Mouse (Mus musculus) kidney, postnatal 0 days (tissue): ENCODE measurements around the gene Pdgfc. TPM values are rescaled to one million over a fixed set of nuclear protein-coding genes. Genes with fewer than 3 reads are reported as not detected.

Experiments used
- ATAC-seq: fragments of 200-750 bp; cut with Nextera tagmentation; replicated peaks from 2 replicates; pipeline ENCODE4 v1.8.0; 2017; ENCODE audit warnings: low read depth, moderate number of reproducible peaks, moderate TSS enrichment, moderate library complexity; ENCODE audit not compliant: low FRiP score
- DNase-seq: peaks from one replicate; pipeline ENCODE4 v3.0.0-alpha.2; 2016; ENCODE audit warnings: low spot score
- H3K27ac ChIP-seq: fragments of 300-500 bp; sonication (generic); 2 replicates; pipeline ENCODE4 v1.5.1; 2014; ENCODE audit warnings: mild to moderate bottlenecking
- H3K27me3 ChIP-seq: fragments of 300-500 bp; sonication (generic); 2 replicates; pipeline ENCODE4 v1.6.1; 2014; ENCODE audit warnings: low read length, mixed read lengths; ENCODE audit not compliant: insufficient read depth
- H3K36me3 ChIP-seq: fragments of 300-500 bp; sonication (generic); 2 replicates; pipeline ENCODE4 v1.6.1; 2014; ENCODE audit warnings: low read length, mixed read lengths; ENCODE audit not compliant: insufficient read depth
- H3K4me1 ChIP-seq: fragments of 300-500 bp; sonication (generic); replicated peaks from 2 replicates; pipeline ENCODE4 v1.6.1; 2014; ENCODE audit warnings: antibody characterized with exemption, low read length, mixed read lengths; ENCODE audit not compliant: insufficient read depth
- H3K4me2 ChIP-seq: fragments of 300-500 bp; sonication (generic); 2 replicates; pipeline ENCODE4 v1.6.1; 2014; ENCODE audit warnings: mild to moderate bottlenecking, low read length, moderate library complexity, mixed read lengths
- H3K4me3 ChIP-seq: fragments of 300-500 bp; sonication (generic); replicated peaks from 2 replicates; pipeline ENCODE4 v1.5.1; 2014; ENCODE audit warnings: low read depth, low read length
- H3K9ac ChIP-seq: fragments of 300-500 bp; sonication (generic); 2 replicates; pipeline ENCODE4 v1.6.1; 2014; ENCODE audit warnings: low read depth, low read length
- H3K9me3 ChIP-seq: fragments of 300-500 bp; sonication (generic); replicated peaks from 2 replicates; pipeline ENCODE4 v1.6.1; 2016; ENCODE audit warnings: low read length, inconsistent platforms, mixed read lengths
- CTCF ChIP-seq: IDR thresholded peaks from 2 replicates; pipeline ENCODE4 v1.5.1; 2016; ENCODE audit warnings: antibody characterized with exemption, low read depth, mild to moderate bottlenecking, moderate library complexity
- WGBS: fragments of 180-500 bp; shearing (Covaris S2); extraction: QIAGEN DNeasy Blood & Tissue Kit; methylation state at CpG from one replicate; pipeline ENCODE4 v1.1.7; 2014; 5-methylcytosine and 5-hydroxymethylcytosine counted together
- polyA plus RNA-seq: library from polyadenylated mRNA; unstranded; fragments of >200 nt; fragmentation: Nextera tagmentation; extraction: Ambion mirVana; gene quantifications from 2 replicates; pipeline ENCODE4 v1.2.1, GENCODE M21; 2015

Gene Pdgfc
- polyA plus RNA-seq, 1 experiment from 2014 or later, result 36.1 TPM

DNA sequence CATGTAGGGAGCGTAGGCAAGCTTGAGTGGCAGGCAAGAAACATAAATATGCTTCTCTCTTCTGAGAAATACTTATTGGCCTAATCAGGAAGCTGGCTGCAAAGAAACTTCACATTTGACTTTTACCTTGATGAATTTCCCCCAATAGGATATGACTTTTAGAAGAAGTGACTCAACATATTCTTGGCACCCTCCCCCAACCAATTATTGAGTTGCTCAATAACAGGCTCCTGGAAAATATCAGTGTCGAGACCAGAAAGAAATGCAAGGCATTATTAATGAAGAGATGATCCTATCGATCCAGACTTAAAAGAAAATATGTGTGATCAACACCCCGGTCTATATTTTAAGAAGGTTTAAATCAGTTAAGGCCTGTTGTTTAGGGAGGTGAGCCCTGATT lies 125.9 kb downstream of the Pdgfc start:
- Histone ChIP-seq H3K4me2 (no peak overlapping the region), H3K9me3 (no peaks in the 10 kb centered on the region), H3K27me3 (no peaks in the 10 kb centered on the region), H3K4me3 (no peak overlapping the region), H3K4me1 (no peaks in the 10 kb centered on the region), H3K9ac (no peak overlapping the region), H3K27ac (no peak overlapping the region), H3K36me3 (no peaks in the 10 kb centered on the region)
- no peak for TF ChIP-seq CTCF
- 89% methylated on average over 4 of the region's 4 CpGs for WGBS
- no peak for ATAC-seq
- DNase-seq, result no peak

DNA sequence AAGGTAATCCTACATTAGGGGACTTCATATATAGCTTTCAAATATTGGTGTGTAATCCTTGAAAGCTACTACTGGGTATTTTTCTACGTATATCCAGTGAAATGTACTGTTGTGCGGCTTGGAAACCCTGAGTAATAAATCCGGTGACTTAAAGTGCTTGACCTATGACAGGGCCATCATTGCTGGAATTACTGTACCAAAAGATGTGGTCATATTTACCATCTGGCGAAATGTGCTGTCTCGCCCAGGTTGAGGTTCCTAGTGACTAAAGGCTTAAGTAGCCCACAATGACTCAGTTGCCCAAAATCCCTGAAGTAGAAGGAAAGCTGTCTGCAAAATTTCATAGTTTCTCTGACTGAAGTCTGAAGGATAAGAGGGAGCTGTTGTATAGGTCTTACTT lies 127.9 kb downstream of the Pdgfc start:
- no peaks in the 10 kb centered on the region for H3K9me3 ChIP-seq
- no peak for TF ChIP-seq CTCF
- WGBS, result 86% methylated on average over 5 of the region's 5 CpGs
- DNase-seq (no peak), ATAC-seq (no peak)
- H3K27me3 ChIP-seq, result no peaks in the 10 kb centered on the region
- no peak overlapping the region for H3K9ac ChIP-seq
- H3K4me2 ChIP-seq, result no peak overlapping the region
- H3K4me1 ChIP-seq, result no peaks in the 10 kb centered on the region
- no peaks in the 10 kb centered on the region for H3K36me3 ChIP-seq
- no peak overlapping the region for H3K27ac ChIP-seq
- H3K4me3 ChIP-seq, result no peak overlapping the region

GRCm38 (mm10) chr3:81170073-81170809 lies 134.0 kb downstream of the Pdgfc start:
- ATAC-seq, result no peak
- no peak overlapping the region for H3K4me2 ChIP-seq
- no peaks in the 10 kb centered on the region for H3K9me3 ChIP-seq
- no peak for TF ChIP-seq CTCF
- peak; percentile 61 for DNase-seq
- H3K36me3 ChIP-seq, result no peaks in the 10 kb centered on the region
- no peaks in the 10 kb centered on the region for H3K27me3 ChIP-seq
- H3K9ac ChIP-seq, result no peak overlapping the region
- H3K27ac ChIP-seq, result no peak overlapping the region
- H3K4me3 ChIP-seq, result no peak overlapping the region
- WGBS, result 35% methylated on average over 4 of the region's 4 CpGs
- no peaks in the 10 kb centered on the region for H3K4me1 ChIP-seq

- TF ChIP-seq CTCF, result no peak
- no peak for DNase-seq
- 85% methylated on average over 3 of the region's 3 CpGs for WGBS
Observed at GRCm38 (mm10) chr3:81174832-81175231, 138.6 kb downstream of the Pdgfc start.

DNA sequence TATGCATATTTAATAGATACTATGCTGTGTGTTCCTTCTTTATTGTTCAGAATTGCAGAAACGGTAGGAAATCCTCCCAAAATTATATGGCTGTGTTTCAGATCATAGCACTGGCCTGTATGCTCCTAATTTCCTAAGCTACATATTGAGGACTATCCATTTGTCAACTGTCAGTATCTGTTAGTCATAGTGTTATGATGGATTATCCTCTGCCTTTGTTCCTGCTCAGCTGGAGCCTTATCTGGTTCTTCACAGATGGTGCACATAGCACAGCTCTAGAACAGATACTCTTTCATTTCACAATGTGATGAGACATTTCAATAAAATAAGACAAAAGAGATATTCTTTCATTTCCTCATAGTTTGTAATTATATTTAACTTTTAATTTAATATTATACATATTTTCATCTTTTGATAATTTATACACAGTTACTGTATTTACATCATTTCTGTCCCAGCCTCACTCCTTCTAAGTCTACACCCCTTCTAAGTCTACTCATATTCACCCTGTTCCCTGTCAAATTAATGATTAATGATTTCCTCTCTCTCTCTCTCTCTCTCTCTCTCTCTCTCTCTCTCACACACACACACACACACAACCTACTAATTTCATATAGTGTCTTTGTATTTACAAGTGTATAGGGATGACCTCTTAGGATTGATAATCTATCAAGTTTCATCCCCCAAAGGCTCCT lies 145.2 kb downstream of the Pdgfc start:
- ATAC-seq (no peak), DNase-seq (no peak)
- no peaks in the 10 kb centered on the region for H3K36me3 ChIP-seq
- H3K4me3 ChIP-seq, result no peak overlapping the region
- H3K4me1 ChIP-seq, result no peaks in the 10 kb centered on the region
- H3K27ac ChIP-seq, result no peak overlapping the region
- no peak overlapping the region for H3K9ac ChIP-seq
- no peak overlapping the region for H3K4me2 ChIP-seq
- H3K27me3 ChIP-seq, result no peaks in the 10 kb centered on the region
- TF ChIP-seq CTCF, result no peak
- 94% methylated on average over 1 of the region's 1 CpGs for WGBS
- no peaks in the 10 kb centered on the region for H3K9me3 ChIP-seq

More at GRCm38 (mm10) chr3:81174832-81175231, 138.6 kb downstream of the Pdgfc start:
- ATAC-seq, result no peak
- no peaks in the 10 kb centered on the region for H3K9me3 ChIP-seq
- H3K27ac ChIP-seq, result no peak overlapping the region
- H3K36me3 ChIP-seq, result no peaks in the 10 kb centered on the region
- H3K9ac ChIP-seq, result no peak overlapping the region
- no peaks in the 10 kb centered on the region for H3K27me3 ChIP-seq
- no peak overlapping the region for H3K4me3 ChIP-seq
- H3K4me2 ChIP-seq, result no peak overlapping the region
- H3K4me1 ChIP-seq, result no peaks in the 10 kb centered on the region

- Histone ChIP-seq H3K9me3 (no peaks in the 10 kb centered on the region), H3K4me1 (no peaks in the 10 kb centered on the region), H3K4me3 (no peak overlapping the region), H3K36me3 (no peaks in the 10 kb centered on the region), H3K27me3 (no peaks in the 10 kb centered on the region), H3K9ac (no peak overlapping the region), H3K27ac (no peak overlapping the region), H3K4me2 (no peak overlapping the region)
- no peak for TF ChIP-seq CTCF
- DNase-seq (no peak), ATAC-seq (no peak)
- 44% methylated on average over 2 of the region's 2 CpGs for WGBS
Observed at GRCm38 (mm10) chr3:81196937-81197336, 160.7 kb downstream of the Pdgfc start.
